Mouse (Mus musculus) olfactory bulb, adult 2 months (tissue): ENCODE measurements around the gene Fcgr4.

Experiments
- CTCF ChIP-seq: fragments of 200-500 bp; IDR thresholded peaks from 2 replicates; pipeline ENCODE4 v1.5.1; 2012; ENCODE audit warnings: low read depth, mild to moderate bottlenecking, low read length, moderate library complexity; ENCODE audit not compliant: insufficient read depth
- POLR2A ChIP-seq: fragments of 200-500 bp; IDR thresholded peaks from 2 replicates; pipeline ENCODE4 v1.6.1; 2012; ENCODE audit warnings: mild to moderate bottlenecking, low read depth, low read length, moderate library complexity; ENCODE audit not compliant: insufficient read depth

GRCm38 (mm10) chr1:171017468-171018158 lies 1.1 kb upstream of the Fcgr4 start:
- TF ChIP-seq CTCF = no peak
- no peak for TF ChIP-seq POLR2A
